Mouse (Mus musculus) liver, embryonic 15.5 days (tissue): ENCODE measurements around the gene Tab2. TPM values are rescaled to one million over a fixed set of nuclear protein-coding genes. Genes with fewer than 3 reads are reported as not detected.

Experiments used
- ATAC-seq: fragments of 200-750 bp; cut with Nextera tagmentation; 2 replicates; pipeline ENCODE4 v1.8.0; 2017; ENCODE audit warnings: moderate number of reproducible peaks, mild to moderate bottlenecking, moderate library complexity; ENCODE audit not compliant: insufficient read depth
- H3K27ac ChIP-seq: fragments of 300-500 bp; sonication (generic); replicated peaks from 2 replicates; pipeline ENCODE4 v1.5.1; 2015; ENCODE audit warnings: mild to moderate bottlenecking, inconsistent platforms
- H3K27me3 ChIP-seq: fragments of 300-500 bp; sonication (generic); 2 replicates; pipeline ENCODE4 v1.6.1; 2015; ENCODE audit warnings: mild to moderate bottlenecking, inconsistent platforms
- H3K36me3 ChIP-seq: fragments of 300-500 bp; sonication (generic); replicated peaks from 2 replicates; pipeline ENCODE4 v1.6.1; 2015; ENCODE audit warnings: moderate library complexity, mild to moderate bottlenecking, inconsistent platforms
- H3K4me1 ChIP-seq: fragments of 300-500 bp; sonication (generic); replicated peaks from 2 replicates; pipeline ENCODE4 v1.6.1; 2015; ENCODE audit warnings: inconsistent platforms
- H3K4me2 ChIP-seq: fragments of 300-500 bp; sonication (generic); 2 replicates; pipeline ENCODE4 v1.6.1; 2015; ENCODE audit warnings: moderate library complexity, mild to moderate bottlenecking, inconsistent platforms
- H3K4me3 ChIP-seq: fragments of 300-500 bp; sonication (generic); replicated peaks from 2 replicates; pipeline ENCODE4 v1.5.1; 2015; ENCODE audit warnings: mild to moderate bottlenecking, inconsistent platforms
- H3K9ac ChIP-seq: fragments of 300-500 bp; sonication (generic); 2 replicates; pipeline ENCODE4 v1.6.1; 2015; ENCODE audit warnings: moderate library complexity, mild to moderate bottlenecking, inconsistent platforms
- H3K9me3 ChIP-seq: fragments of 300-500 bp; sonication (generic); replicated peaks from 2 replicates; pipeline ENCODE4 v1.6.1; 2016; ENCODE audit warnings: inconsistent platforms
- WGBS: fragments of 180-500 bp; shearing (Covaris S2); methylation state at CpG from one replicate; pipeline ENCODE4 v1.1.7; 2015; ENCODE audit warnings: mixed read lengths; ENCODE audit not compliant: insufficient replicate concordance; 5-methylcytosine and 5-hydroxymethylcytosine counted together
- polyA plus RNA-seq: library from polyadenylated mRNA; unstranded; fragments of >200 nt; fragmentation: Nextera tagmentation; extraction: Ambion mirVana; gene quantifications from 2 replicates; pipeline ENCODE4 v1.2.1, GENCODE M21; 2015

Tab2 gene
- polyA plus RNA-seq: 7.9 and 8.7 TPM in 2 replicates

DNA sequence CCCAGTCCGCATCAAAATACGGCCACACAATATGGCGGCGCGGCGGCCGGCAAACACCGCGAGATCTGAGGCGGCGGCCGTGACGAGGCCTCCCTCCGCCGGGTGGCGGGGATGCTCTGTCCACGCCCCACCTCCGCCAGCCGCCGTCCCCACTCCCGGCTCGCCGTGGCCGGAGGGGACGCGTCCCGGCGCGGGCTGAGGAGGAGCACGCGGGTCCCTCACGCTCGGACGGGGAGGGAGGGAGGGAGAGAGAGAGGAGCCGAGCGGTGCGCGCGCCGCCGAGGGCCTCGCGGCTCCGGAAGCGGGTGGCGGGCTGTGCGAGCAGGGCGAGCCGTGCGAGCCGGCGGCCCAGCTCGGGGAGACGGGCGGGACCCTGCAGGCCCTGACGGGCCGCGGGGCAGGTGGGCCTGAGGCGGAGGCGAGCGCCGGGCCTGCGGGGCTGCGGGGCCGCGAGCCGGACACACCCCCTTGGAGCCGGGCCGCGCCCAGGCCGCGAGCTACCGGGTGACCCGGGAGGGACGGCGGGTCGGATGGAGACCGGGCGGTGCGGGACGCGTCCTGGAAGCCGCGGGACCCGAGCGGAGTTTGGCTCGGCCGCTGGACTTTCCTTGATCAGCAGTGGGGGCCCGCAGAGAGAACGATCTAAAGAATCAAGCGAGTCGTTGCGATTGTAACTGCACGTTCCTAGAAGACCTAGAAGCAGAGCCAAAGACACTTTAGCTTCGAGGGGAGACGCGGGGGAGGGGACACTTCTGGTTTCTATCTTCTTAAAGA, at the start of gene Tab2:
Tab2 (minus strand) TSS at position 3 of the 774 bp plus-strand sequence.
- WGBS: under 1% methylated on average over 89 of the region's 97 CpGs
- no peaks in the 10 kb centered on the region for H3K27me3 ChIP-seq
- peak within 1 kb of the TSS; percentile 85 for H3K4me2 ChIP-seq
- H3K9me3 ChIP-seq: no peaks in the 10 kb centered on the region
- ATAC-seq: peak; percentile 94
- H3K27ac ChIP-seq: peak within 1 kb of the TSS; percentile 95
- peaks cover 41% of the 10 kb centered on the region for H3K4me1 ChIP-seq
- peak within 1 kb of the TSS; percentile 97 for H3K9ac ChIP-seq
- no peaks in the 10 kb centered on the region for H3K36me3 ChIP-seq
- peak within 1 kb of the TSS; percentile 93 for H3K4me3 ChIP-seq

DNA sequence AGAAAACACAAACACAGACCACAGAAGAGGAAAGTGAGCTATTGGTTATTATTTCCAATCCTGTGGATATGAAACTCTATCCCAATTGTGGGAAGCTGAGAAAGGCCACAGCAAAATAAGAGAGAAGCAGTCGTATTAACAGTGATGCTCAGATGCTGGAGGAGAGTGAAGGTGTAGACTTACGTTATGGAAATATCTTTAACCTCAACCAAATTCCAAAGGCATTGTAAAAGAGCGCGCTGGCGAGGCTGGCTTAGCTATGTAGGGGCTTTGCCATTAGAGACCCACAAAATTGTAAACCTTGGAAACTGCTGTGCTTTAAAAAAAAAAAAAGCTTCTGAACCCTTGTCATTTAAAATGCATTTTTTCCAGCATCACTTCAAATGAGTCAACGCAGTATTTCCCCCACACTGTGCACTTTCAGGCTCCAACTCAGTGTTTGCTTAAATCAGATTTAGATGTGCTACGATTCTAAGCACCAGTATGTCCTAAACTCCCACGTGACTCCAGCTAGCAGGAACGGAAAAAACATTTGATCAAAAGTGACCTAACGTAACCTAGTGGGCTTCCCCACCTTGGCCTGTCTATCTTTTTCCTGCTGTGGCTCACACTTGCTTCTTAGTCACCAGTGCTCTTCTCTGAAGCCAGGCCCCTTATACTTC, 36.4 kb upstream of the Tab2 start:
- no peaks in the 10 kb centered on the region for H3K36me3 ChIP-seq
- H3K4me3 ChIP-seq: no peak overlapping the region
- no peak for ATAC-seq
- H3K4me2 ChIP-seq: no peak overlapping the region
- no peaks in the 10 kb centered on the region for H3K27me3 ChIP-seq
- no peak overlapping the region for H3K27ac ChIP-seq
- 60% methylated on average over 10 of the region's 10 CpGs for WGBS
- H3K4me1 ChIP-seq: no peaks in the 10 kb centered on the region
- H3K9me3 ChIP-seq: no peaks in the 10 kb centered on the region
- no peak overlapping the region for H3K9ac ChIP-seq

DNA sequence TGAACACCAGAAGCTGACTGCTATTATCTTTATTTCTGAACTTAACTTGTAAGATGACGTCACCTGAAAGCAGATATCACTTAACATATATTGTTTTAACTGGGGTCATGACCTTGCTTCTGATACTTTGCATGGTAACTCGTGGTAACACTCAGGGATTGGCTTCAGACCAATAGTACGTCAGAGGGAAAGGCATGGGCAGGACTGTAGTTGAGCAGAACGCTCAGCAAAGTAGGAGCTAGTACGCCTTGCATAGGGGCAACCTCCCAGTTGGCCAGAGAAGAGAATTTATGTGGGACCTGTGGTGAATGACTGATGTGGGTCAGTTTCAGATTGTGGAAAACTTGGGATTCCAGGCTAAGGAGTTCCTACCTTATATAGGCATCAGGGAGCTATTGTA, 35.6 kb upstream of the Tab2 start:
- no peaks in the 10 kb centered on the region for H3K4me1 ChIP-seq
- no peak overlapping the region for H3K27ac ChIP-seq
- H3K4me3 ChIP-seq: no peak overlapping the region
- no peaks in the 10 kb centered on the region for H3K9me3 ChIP-seq
- H3K9ac ChIP-seq: no peak overlapping the region
- H3K36me3 ChIP-seq: no peaks in the 10 kb centered on the region
- no peaks in the 10 kb centered on the region for H3K27me3 ChIP-seq
- no peak overlapping the region for H3K4me2 ChIP-seq
- WGBS: 54% methylated on average over 5 of the region's 5 CpGs
- no peak for ATAC-seq

DNA sequence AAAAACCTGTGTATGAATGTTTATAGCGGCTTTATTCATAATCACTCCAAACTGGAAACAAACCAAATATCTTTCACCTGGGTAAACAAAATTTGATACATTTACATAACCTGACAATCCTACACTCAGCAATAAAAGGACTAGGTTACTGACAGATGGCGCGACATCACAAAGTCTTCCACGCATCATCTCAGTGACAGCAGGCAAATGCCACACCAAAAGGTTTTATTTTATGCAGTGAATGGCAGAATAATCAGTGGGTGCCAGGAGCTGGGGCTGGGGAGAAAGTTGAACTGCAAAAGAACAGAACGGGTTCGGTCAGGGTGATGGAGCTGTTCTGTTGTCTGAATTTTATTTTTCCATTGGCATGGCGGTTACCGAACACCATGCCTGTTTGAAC, 31.5 kb upstream of the Tab2 start:
- Histone ChIP-seq H3K36me3 (no peaks in the 10 kb centered on the region), H3K9me3 (no peaks in the 10 kb centered on the region), H3K4me2 (no peak overlapping the region), H3K4me3 (no peak overlapping the region), H3K27ac (no peak overlapping the region), H3K4me1 (no peaks in the 10 kb centered on the region), H3K27me3 (no peaks in the 10 kb centered on the region), H3K9ac (no peak overlapping the region)
- 83% methylated on average over 8 of the region's 8 CpGs for WGBS
- no peak for ATAC-seq

DNA sequence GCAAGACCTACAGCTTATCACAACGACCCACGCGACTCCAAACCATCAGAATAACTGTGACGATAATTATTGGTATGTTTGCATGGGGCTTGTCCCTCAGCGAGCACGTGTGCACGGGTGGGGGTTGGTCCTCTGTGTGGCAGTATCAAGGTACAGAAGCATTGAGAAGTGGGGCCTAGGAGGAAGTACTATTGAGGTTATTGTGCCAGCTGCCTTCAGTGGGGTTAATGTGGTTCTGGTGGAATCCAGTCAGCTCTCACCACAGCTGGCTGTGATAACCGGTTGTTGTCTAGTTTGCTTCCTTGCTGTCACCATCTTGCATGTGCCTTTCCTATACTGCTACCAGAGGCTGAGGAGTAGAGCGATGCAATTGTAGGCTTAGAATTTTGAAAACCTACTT, 20.4 kb upstream of the Tab2 start:
- ATAC-seq: no peak
- Histone ChIP-seq H3K27ac (no peak overlapping the region), H3K4me2 (no peak overlapping the region), H3K9ac (no peak overlapping the region), H3K36me3 (no peaks in the 10 kb centered on the region), H3K9me3 (no peaks in the 10 kb centered on the region), H3K4me3 (no peak overlapping the region), H3K4me1 (no peaks in the 10 kb centered on the region), H3K27me3 (no peaks in the 10 kb centered on the region)
- 56% methylated on average over 9 of the region's 9 CpGs for WGBS

- no peaks in the 10 kb centered on the region for H3K27me3 ChIP-seq
- no peak overlapping the region for H3K9ac ChIP-seq
- H3K4me1 ChIP-seq: no peaks in the 10 kb centered on the region
- no peaks in the 10 kb centered on the region for H3K36me3 ChIP-seq
- 84% methylated on average over 2 of the region's 2 CpGs for WGBS
- no peak overlapping the region for H3K4me3 ChIP-seq
- H3K9me3 ChIP-seq: no peaks in the 10 kb centered on the region
- no peak overlapping the region for H3K27ac ChIP-seq
- no peak for ATAC-seq
- H3K4me2 ChIP-seq: no peak overlapping the region
These were observed 12.8 kb upstream of the Tab2 start for GRCm38 (mm10) chr10:7968747-7969280.

DNA sequence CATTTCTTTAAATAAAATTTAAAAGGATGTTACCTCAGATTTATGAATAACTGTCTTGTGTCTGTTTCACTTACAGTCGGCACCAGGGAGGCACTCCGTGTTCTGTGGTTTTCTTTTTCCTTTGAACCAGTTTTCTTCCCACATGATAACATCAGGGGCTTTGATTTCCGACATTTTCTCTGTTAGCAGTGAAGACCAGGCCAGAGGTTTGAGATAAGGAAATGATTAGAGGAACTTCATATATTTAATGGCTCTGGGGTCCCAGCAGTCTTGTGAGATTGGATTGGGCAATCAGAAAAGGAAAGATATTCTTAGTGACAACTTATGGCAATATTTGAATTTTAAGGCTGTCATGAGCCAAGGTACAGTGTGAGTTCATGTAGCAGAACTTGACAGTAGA, 11.1 kb upstream of the Tab2 start:
- Histone ChIP-seq H3K36me3 (no peaks in the 10 kb centered on the region), H3K4me1 (no peaks in the 10 kb centered on the region), H3K27ac (no peak overlapping the region), H3K4me3 (no peak overlapping the region), H3K4me2 (no peak overlapping the region), H3K9ac (no peak overlapping the region), H3K27me3 (no peaks in the 10 kb centered on the region), H3K9me3 (no peaks in the 10 kb centered on the region)
- ATAC-seq: no peak
- WGBS: 12% methylated on average over 3 of the region's 3 CpGs

DNA sequence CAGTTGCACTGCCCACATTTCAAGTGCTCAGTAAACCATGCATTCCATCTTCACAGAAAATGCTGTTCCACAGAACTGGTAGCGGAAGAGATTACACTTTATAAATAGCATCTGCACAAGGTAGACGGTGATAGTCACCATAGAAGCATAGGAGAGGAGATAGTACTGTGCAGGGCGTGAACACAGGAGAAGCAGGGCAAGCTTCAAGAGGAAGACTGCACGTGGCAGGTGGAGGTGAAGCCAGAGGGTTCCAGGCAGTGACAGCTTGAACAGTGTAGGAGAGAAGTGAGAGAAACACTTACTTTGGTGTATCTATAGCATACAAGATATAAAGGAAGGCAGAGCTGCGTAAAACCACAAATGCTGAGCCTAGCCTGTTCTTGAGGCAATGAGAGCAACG, 3.0 kb upstream of the Tab2 start:
- no peaks in the 10 kb centered on the region for H3K27me3 ChIP-seq
- no peak overlapping the region for H3K27ac ChIP-seq
- H3K9ac ChIP-seq: no peak overlapping the region
- no peak overlapping the region for H3K4me3 ChIP-seq
- H3K9me3 ChIP-seq: no peaks in the 10 kb centered on the region
- H3K4me1 ChIP-seq: peaks cover 23% of the 10 kb centered on the region
- no peak overlapping the region for H3K4me2 ChIP-seq
- 32% methylated on average over 6 of the region's 6 CpGs for WGBS
- no peak for ATAC-seq
- no peaks in the 10 kb centered on the region for H3K36me3 ChIP-seq

DNA sequence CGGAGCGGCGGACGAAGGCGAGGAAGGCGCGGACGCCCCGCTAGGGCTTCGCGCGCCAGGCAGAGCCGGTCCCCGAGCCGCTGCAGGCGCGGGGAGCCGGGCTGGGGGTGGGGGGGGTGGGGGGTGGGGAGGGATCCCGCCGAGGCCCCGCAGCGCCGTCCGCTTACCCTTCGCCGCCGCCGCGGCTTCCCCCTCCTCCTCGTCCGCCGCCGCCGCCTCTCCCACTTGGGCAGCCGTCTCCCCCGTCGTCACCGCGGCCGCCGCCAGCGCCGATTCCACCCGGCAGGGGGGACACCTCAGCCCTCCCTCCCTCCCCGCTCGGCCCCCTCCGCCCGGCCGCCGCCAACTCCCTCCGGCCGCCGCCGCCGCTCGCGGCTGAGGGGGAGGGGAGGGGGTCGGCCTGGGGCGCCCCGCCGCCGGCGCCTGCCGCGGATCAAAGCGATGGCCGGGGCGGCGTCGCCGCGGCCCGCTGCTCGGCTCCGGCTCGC, 352 bp downstream of the Tab2 start:
- H3K9ac ChIP-seq: peak overlapping the region; percentile 97
- ATAC-seq: peak; percentile 26
- 1% methylated on average over 42 of the region's 76 CpGs for WGBS
- peak overlapping the region; percentile 93 for H3K4me3 ChIP-seq
- no peaks in the 10 kb centered on the region for H3K27me3 ChIP-seq
- H3K4me2 ChIP-seq: peak overlapping the region; percentile 85
- peaks cover 48% of the 10 kb centered on the region for H3K4me1 ChIP-seq
- no peaks in the 10 kb centered on the region for H3K9me3 ChIP-seq
- peak overlapping the region; percentile 95 for H3K27ac ChIP-seq
- H3K36me3 ChIP-seq: no peaks in the 10 kb centered on the region

GRCm38 (mm10) chr10:7954989-7955633, 919 bp downstream of the Tab2 start:
- peaks cover 49% of the 10 kb centered on the region for H3K4me1 ChIP-seq

GRCm38 (mm10) chr10:7954627-7954988, 1.4 kb downstream of the Tab2 start:
- WGBS: 1% methylated on average over 5 of the region's 5 CpGs
- H3K4me2 ChIP-seq: peak overlapping the region; percentile 85
- ATAC-seq: no peak
- H3K4me1 ChIP-seq: peaks cover 49% of the 10 kb centered on the region
- H3K36me3 ChIP-seq: no peaks in the 10 kb centered on the region
- H3K27me3 ChIP-seq: no peaks in the 10 kb centered on the region
- peak overlapping the region; percentile 95 for H3K27ac ChIP-seq
- peak overlapping the region; percentile 93 for H3K4me3 ChIP-seq
- H3K9me3 ChIP-seq: no peaks in the 10 kb centered on the region
- H3K9ac ChIP-seq: peak overlapping the region; percentile 97

More at GRCm38 (mm10) chr10:7954989-7955633, 919 bp downstream of the Tab2 start:
- Histone ChIP-seq H3K9ac (peak overlapping the region; percentile 97), H3K4me2 (peak overlapping the region; percentile 85), H3K27me3 (no peaks in the 10 kb centered on the region), H3K9me3 (no peaks in the 10 kb centered on the region), H3K27ac (peak overlapping the region; percentile 95), H3K36me3 (no peaks in the 10 kb centered on the region), H3K4me3 (peak overlapping the region; percentile 93)
- peak; percentile 22 for ATAC-seq
- WGBS: 1% methylated on average over 31 of the region's 31 CpGs
